Mouse (Mus musculus): ENCODE data around the gene Npr1. TPM values are rescaled to one million over a fixed set of nuclear protein-coding genes. Genes with fewer than 3 reads are reported as not detected.

Npr1 gene
- polyA plus RNA-seq, 1 experiment from 2014 or later: 21.0 TPM

- no peak for ATAC-seq (ENCODE audit: borderline replicate concordance, extremely low read depth, low FRiP score, low TSS enrichment)
These were observed 61.5 kb downstream of the Npr1 start for GRCm38 (mm10) chr3:90404121-90404520.

GRCm38 (mm10) chr3:90400993-90401392 is 64.7 kb downstream of the Npr1 start:
- no peaks in the 10 kb centered on the region for H3K4me1 ChIP-seq
- no peak for ATAC-seq (ENCODE audit: borderline replicate concordance, extremely low read depth, low FRiP score, low TSS enrichment)
- no peaks in the 10 kb centered on the region for H3K9me3 ChIP-seq
- peaks cover 94% of the 10 kb centered on the region for H3K36me3 ChIP-seq
- no peaks in the 10 kb centered on the region for H3K27me3 ChIP-seq
- no peak overlapping the region for H3K9ac ChIP-seq
- no peak overlapping the region for H3K4me3 ChIP-seq
- H3K27ac ChIP-seq: no peak overlapping the region
- 71% methylated on average over 4 of the region's 4 CpGs for WGBS
- no peak overlapping the region for H3K4me2 ChIP-seq

More at GRCm38 (mm10) chr3:90404121-90404520, 61.5 kb downstream of the Npr1 start:
- Histone ChIP-seq H3K9me3 (no peaks in the 10 kb centered on the region), H3K27ac (no peak overlapping the region), H3K27me3 (no peaks in the 10 kb centered on the region), H3K4me1 (no peaks in the 10 kb centered on the region), H3K4me3 (no peak overlapping the region), H3K9ac (no peak overlapping the region), H3K36me3 (peaks cover 97% of the 10 kb centered on the region), H3K4me2 (no peak overlapping the region)
- 83% methylated on average over 3 of the region's 3 CpGs for WGBS

Other genes with a start within 250 kb of the Npr1 start
- 90.2 and 100 TPM in 2 replicates for gene Jtb, start 234.3 kb downstream of the Npr1 start, polyA plus RNA-seq (2015; fragmentation: Nextera tagmentation; extraction: Ambion mirVana)
- 6.0 and 6.3 TPM in 2 replicates for gene Creb3l4, start 222.4 kb downstream of the Npr1 start, polyA plus RNA-seq (2015; fragmentation: Nextera tagmentation; extraction: Ambion mirVana)
- 94.7 and 102 TPM in 2 replicates for gene Slc39a1, start 217.7 kb downstream of the Npr1 start, polyA plus RNA-seq (2015; fragmentation: Nextera tagmentation; extraction: Ambion mirVana)
- gene Crtc2, start 211.7 kb downstream of the Npr1 start, polyA plus RNA-seq (2015; fragmentation: Nextera tagmentation; extraction: Ambion mirVana): 19.9 and 21.1 TPM in 2 replicates
- gene Dennd4b, start 200.7 kb downstream of the Npr1 start, polyA plus RNA-seq (2015; fragmentation: Nextera tagmentation; extraction: Ambion mirVana): 3.4 and 4.8 TPM in 2 replicates
- gene Gatad2b, start 172.7 kb downstream of the Npr1 start, polyA plus RNA-seq (2015; fragmentation: Nextera tagmentation; extraction: Ambion mirVana): 10.6 and 11.7 TPM in 2 replicates
- gene Slc27a3, start 75.9 kb downstream of the Npr1 start, polyA plus RNA-seq (2015; fragmentation: Nextera tagmentation; extraction: Ambion mirVana): 25.7 and 25.8 TPM in 2 replicates
- gene Ints3, start 32.2 kb downstream of the Npr1 start, polyA plus RNA-seq (2015; fragmentation: Nextera tagmentation; extraction: Ambion mirVana): 30.8 and 33.3 TPM in 2 replicates
- gene Ilf2, start 10.3 kb upstream of the Npr1 start, polyA plus RNA-seq (2015; fragmentation: Nextera tagmentation; extraction: Ambion mirVana): 208 and 219 TPM in 2 replicates
- 77.3 and 85.6 TPM in 2 replicates for gene Snapin, start 25.2 kb upstream of the Npr1 start, polyA plus RNA-seq (2015; fragmentation: Nextera tagmentation; extraction: Ambion mirVana)
- gene Chtop, start 43.6 kb upstream of the Npr1 start, polyA plus RNA-seq (2015; fragmentation: Nextera tagmentation; extraction: Ambion mirVana): 154 TPM in 2 replicates
- 42.8 and 45.3 TPM in 2 replicates for gene S100a1, start 48.5 kb upstream of the Npr1 start, polyA plus RNA-seq (2015; fragmentation: Nextera tagmentation; extraction: Ambion mirVana)
- gene S100a13, start 48.6 kb upstream of the Npr1 start, polyA plus RNA-seq (2015; fragmentation: Nextera tagmentation; extraction: Ambion mirVana): 43.9 and 44.6 TPM in 2 replicates
- gene S100a14, start 61.0 kb upstream of the Npr1 start, polyA plus RNA-seq (2015; fragmentation: Nextera tagmentation; extraction: Ambion mirVana): 7.9 and 12.6 TPM in 2 replicates
- 217 and 233 TPM in 2 replicates for gene S100a16, start 71.4 kb upstream of the Npr1 start, polyA plus RNA-seq (2015; fragmentation: Nextera tagmentation; extraction: Ambion mirVana)
- 0.20 and 0.65 TPM in 2 replicates for gene S100a3, start 94.7 kb upstream of the Npr1 start, polyA plus RNA-seq (2015; fragmentation: Nextera tagmentation; extraction: Ambion mirVana)
- gene S100a2, start 124.4 kb upstream of the Npr1 start, polyA plus RNA-seq (2015; fragmentation: Nextera tagmentation; extraction: Ambion mirVana): not detected in 2 replicates
- not detected in 2 replicates for gene Gm42674, start 136.0 kb upstream of the Npr1 start, polyA plus RNA-seq (2015; fragmentation: Nextera tagmentation; extraction: Ambion mirVana)
- gene S100a4, start 137.9 kb upstream of the Npr1 start, polyA plus RNA-seq (2015; fragmentation: Nextera tagmentation; extraction: Ambion mirVana): 6.0 and 8.9 TPM in 2 replicates
- not detected in 2 replicates for gene S100a5, start 142.7 kb upstream of the Npr1 start, polyA plus RNA-seq (2015; fragmentation: Nextera tagmentation; extraction: Ambion mirVana)
- gene S100a6, start 147.0 kb upstream of the Npr1 start, polyA plus RNA-seq (2015; fragmentation: Nextera tagmentation; extraction: Ambion mirVana): 148 and 158 TPM in 2 replicates
- 0.11 and 0.16 TPM in 2 replicates for gene S100a7a, start 188.2 kb upstream of the Npr1 start, polyA plus RNA-seq (2015; fragmentation: Nextera tagmentation; extraction: Ambion mirVana)
- 20.9 and 28.2 TPM in 2 replicates for gene S100a8, start 203.1 kb upstream of the Npr1 start, polyA plus RNA-seq (2015; fragmentation: Nextera tagmentation; extraction: Ambion mirVana)
- 10.8 and 13.2 TPM in 2 replicates for gene S100a9, start 229.9 kb upstream of the Npr1 start, polyA plus RNA-seq (2015; fragmentation: Nextera tagmentation; extraction: Ambion mirVana)

Data from lung, embryonic 15.5 days (tissue).